Mouse (Mus musculus): ENCODE results near the gene Olfr1441.
A peak's percentile ranks its signal among the peaks of the same experiment; 100 is the strongest.

The Olfr1441 gene

GRCm38 (mm10) chr19:12417361-12417760 lies at the start of gene Olfr1441:
TSS of gene Olfr1441 (plus strand) at chr19:12417433.
- DNase-seq (ENCODE audit: low read depth in 2 of 2, low spot score in 2 of 2) = no peak

- no peak for DNase-seq (ENCODE audit: low read depth in 2 of 2, low spot score in 2 of 2)
These were observed 44.2 kb upstream of the Olfr1441 start for GRCm38 (mm10) chr19:12373004-12373403.

GRCm38 (mm10) chr19:12374465-12375025 lies 42.7 kb upstream of the Olfr1441 start:
- no peak for DNase-seq (ENCODE audit: low read depth in 2 of 2, low spot score in 2 of 2)

GRCm38 (mm10) chr19:12386979-12387378 lies 30.3 kb upstream of the Olfr1441 start, which contains the start of gene Olfr1440:
TSS of gene Olfr1440 (plus strand) at chr19:12387279.
- DNase-seq (ENCODE audit: low read depth in 2 of 2, low spot score in 2 of 2) = no peak

- no peak for DNase-seq (ENCODE audit: low read depth in 2 of 2, low spot score in 2 of 2)
These were observed 3.5 kb upstream of the Olfr1441 start for GRCm38 (mm10) chr19:12413737-12414136.

- no peak for DNase-seq (ENCODE audit: low read depth in 2 of 2, low spot score in 2 of 2)
These were observed 1.1 kb downstream of the Olfr1441 start for GRCm38 (mm10) chr19:12418312-12418711.

- DNase-seq (ENCODE audit: low read depth in 2 of 2, low spot score in 2 of 2) = no peak
These were observed 3.3 kb downstream of the Olfr1441 start for GRCm38 (mm10) chr19:12420555-12420954.

GRCm38 (mm10) chr19:12421680-12422079 lies 4.4 kb downstream of the Olfr1441 start:
- no peak for DNase-seq (ENCODE audit: low read depth in 2 of 2, low spot score in 2 of 2)

- no peak for DNase-seq (ENCODE audit: low read depth in 2 of 2, low spot score in 2 of 2)
These were observed 9.9 kb downstream of the Olfr1441 start for GRCm38 (mm10) chr19:12427101-12427500.

GRCm38 (mm10) chr19:12427605-12428004 lies 10.4 kb downstream of the Olfr1441 start, which contains the start of gene Pfpl:
TSS of gene Pfpl (plus strand) at chr19:12427905.
- no peak for DNase-seq (ENCODE audit: low read depth in 2 of 2, low spot score in 2 of 2)

GRCm38 (mm10) chr19:12433033-12433432 lies 15.8 kb downstream of the Olfr1441 start:
- DNase-seq (ENCODE audit: low read depth in 2 of 2, low spot score in 2 of 2) = peak; percentile 2 to 11

GRCm38 (mm10) chr19:12435011-12435416 lies 17.8 kb downstream of the Olfr1441 start:
- no peak for DNase-seq (ENCODE audit: low read depth in 2 of 2, low spot score in 2 of 2)

- no peak for DNase-seq (ENCODE audit: low read depth in 2 of 2, low spot score in 2 of 2)
These were observed 18.7 kb downstream of the Olfr1441 start for GRCm38 (mm10) chr19:12435750-12436524.

GRCm38 (mm10) chr19:12439581-12439980 lies 22.3 kb downstream of the Olfr1441 start:
- DNase-seq (ENCODE audit: low read depth in 2 of 2, low spot score in 2 of 2) = no peak

GRCm38 (mm10) chr19:12440103-12440725 lies 23.0 kb downstream of the Olfr1441 start:
- DNase-seq (ENCODE audit: low read depth in 2 of 2, low spot score in 2 of 2) = no peak

GRCm38 (mm10) chr19:12442560-12442959 lies 25.3 kb downstream of the Olfr1441 start:
- no peak for DNase-seq (ENCODE audit: low read depth in 2 of 2, low spot score in 2 of 2)

GRCm38 (mm10) chr19:12445014-12445413 lies 27.8 kb downstream of the Olfr1441 start:
- DNase-seq (ENCODE audit: low read depth in 2 of 2, low spot score in 2 of 2) = no peak

- DNase-seq (ENCODE audit: low read depth in 2 of 2, low spot score in 2 of 2) = no peak
These were observed 40.3 kb downstream of the Olfr1441 start for GRCm38 (mm10) chr19:12457401-12458066.

- DNase-seq (ENCODE audit: low read depth in 2 of 2, low spot score in 2 of 2) = no peak
These were observed 42.3 kb downstream of the Olfr1441 start for GRCm38 (mm10) chr19:12459516-12459915.

- no peak for DNase-seq (ENCODE audit: low read depth in 2 of 2, low spot score in 2 of 2)
These were observed 43.3 kb downstream of the Olfr1441 start, which contains the start of gene Mpeg1 for GRCm38 (mm10) chr19:12460282-12461249. TSS of gene Mpeg1 (plus strand) at chr19:12460779.

Data from CD8-positive naive resting alpha-beta T cell, adult 2 months (primary cell).